ENCODE assay signal across 30 mouse cellular contexts in the genomic region with DNA sequence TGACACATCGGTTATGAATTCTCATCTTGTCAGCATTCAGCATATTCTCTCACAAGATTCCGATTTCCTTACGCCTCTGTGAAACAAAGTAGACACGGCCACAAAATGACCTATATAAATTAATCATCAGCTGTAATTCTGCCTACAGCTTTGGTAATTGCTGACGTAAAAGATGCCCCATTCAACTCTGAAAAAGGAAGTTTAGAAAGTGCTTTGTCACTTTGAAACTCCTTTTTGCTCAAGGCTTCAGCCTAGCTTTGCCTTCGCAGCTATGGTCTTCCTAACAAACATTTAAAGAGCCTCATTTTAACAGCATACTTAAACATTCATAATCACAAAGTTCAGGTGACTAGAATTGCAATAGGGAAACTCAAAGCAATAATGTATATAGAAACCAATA.
DNase-seq lines count a peak whose midpoint lies in the region; ATAC-seq and TF ChIP-seq lines count a peak whose summit lies in the region.
"Had no signal": no experiment of that assay in that cellular context is flagged by ENCODE, and none has a peak within 500 bp of the region (broad histone marks: within the 10 kb centered on the region; RNA-seq: fewer than 3 reads in every experiment).

No protein-coding gene starts in this region.

- TF ChIP-seq CTCF in gastrocnemius, adult 2 months (IDR thresholded peaks at IDR 0.05), result no peak

- peak overlapping the region; percentile 63 for H3K27ac ChIP-seq in gastrocnemius, adult 2 months
- H3K27ac ChIP-seq in forebrain, embryonic 13.5 days, result no peak overlapping the region
- H3K27ac ChIP-seq: embryonic facial prominence, embryonic 10.5 days; embryonic facial prominence, embryonic 15.5 days; heart, embryonic 10.5 days; hindbrain, embryonic 14.5 days; neural tube, embryonic 15.5 days; stomach, embryonic 15.5 days had no signal

- H3K4me3 ChIP-seq in gastrocnemius, adult 2 months, result no peak overlapping the region
- no peak overlapping the region for H3K4me3 ChIP-seq in forebrain, embryonic 13.5 days
- H3K4me3 ChIP-seq: embryonic facial prominence, embryonic 10.5 days; embryonic facial prominence, embryonic 15.5 days; heart, embryonic 10.5 days; neural tube, embryonic 15.5 days; stomach, embryonic 15.5 days had no signal

- H3K4me2 ChIP-seq in forebrain, embryonic 13.5 days, result no peak overlapping the region
- H3K4me2 ChIP-seq: embryonic facial prominence, embryonic 15.5 days; hindbrain, embryonic 14.5 days; liver, embryonic 11.5 days; neural tube, embryonic 15.5 days; stomach, embryonic 15.5 days had no signal

- intact Hi-C loops in gastrocnemius, adult 2 months (cut with DNase I), result no loop called here

- no peaks in the 10 kb centered on the region for H3K9me3 ChIP-seq in forebrain, embryonic 13.5 days (replicated peaks)
- H3K9me3 ChIP-seq: embryonic facial prominence, embryonic 10.5 days; embryonic facial prominence, embryonic 15.5 days; heart, embryonic 10.5 days; neural tube, embryonic 15.5 days; stomach, embryonic 15.5 days had no signal

- DNase-seq in gastrocnemius, adult 2 months, result no peak
- no peak for DNase-seq in gastrocnemius, postnatal 10 days
- peak; percentile 3 for DNase-seq in CD4-positive helper T cell, adult 2 months (ENCODE audit: low read depth, low spot score)
- DNase-seq: adrenal gland, postnatal 10 days; cerebellum, adult 18-20 months; cerebellum, postnatal 10 days; kidney, adult 11 months; kidney, postnatal 25 days; lung, adult 18-20 months; lung, postnatal 4 days; midbrain, embryonic 14.5 days; retina, postnatal 1 day; right cerebral cortex, postnatal 14 days; thymus, postnatal 14 days had no signal

- no peak overlapping the region for H3K9ac ChIP-seq in forebrain, embryonic 13.5 days
- H3K9ac ChIP-seq: embryonic facial prominence, embryonic 15.5 days; hindbrain, embryonic 14.5 days; neural tube, embryonic 15.5 days; stomach, embryonic 15.5 days had no signal

- H3K36me3 ChIP-seq in forebrain, embryonic 13.5 days (ENCODE audit: poor library complexity, severe bottlenecking), result no peaks in the 10 kb centered on the region
- H3K36me3 ChIP-seq: embryonic facial prominence, embryonic 10.5 days; embryonic facial prominence, embryonic 15.5 days; G1E; heart, embryonic 10.5 days; neural tube, embryonic 15.5 days; stomach, embryonic 15.5 days had no signal

- H3K27me3 ChIP-seq in forebrain, embryonic 13.5 days, result no peaks in the 10 kb centered on the region
- H3K27me3 ChIP-seq: embryonic facial prominence, embryonic 15.5 days; neural tube, embryonic 15.5 days; Patski; stomach, embryonic 15.5 days had no signal

- no peaks in the 10 kb centered on the region for H3K4me1 ChIP-seq in forebrain, embryonic 13.5 days
- H3K4me1 ChIP-seq: embryonic facial prominence, embryonic 10.5 days; embryonic facial prominence, embryonic 15.5 days; heart, embryonic 10.5 days; neural tube, embryonic 15.5 days; stomach, embryonic 15.5 days had no signal

- ATAC-seq in granulocyte monocyte progenitor cell, adult 5-6 weeks (replicated peaks; ENCODE audit: poor library complexity, severe bottlenecking), result peak; percentile 58
- ATAC-seq in monocyte, adult 5-6 weeks (replicated peaks; ENCODE audit: insufficient number of reproducible peaks, low FRiP score, low TSS enrichment, poor library complexity, severe bottlenecking), result peak; percentile 63; the same call in 1 of the 2 replicates
- ATAC-seq in cerebellum, adult (ENCODE audit: insufficient number of reproducible peaks, low FRiP score, low TSS enrichment), result no peak
- ATAC-seq in forebrain, embryonic 13.5 days, result no peak
- ATAC-seq: forebrain, embryonic 14.5 days; inflammation-experienced regulatory T-cells, adult 6 months; lung, postnatal 0 days; Patski had no signal

- WGBS in forebrain, embryonic 13.5 days, result 85% methylated on average over 6 of the region's 6 CpGs

Comparison
In these comparisons a context has a peak if more than half of its experiments do, and no peak if none do; other contexts are left out.
1. ATAC-seq: peak in granulocyte monocyte progenitor cell, adult 5-6 weeks (single experiment) and monocyte, adult 5-6 weeks (single experiment); none in cerebellum, adult (single experiment) and forebrain, embryonic 13.5 days (single experiment).